Mouse (Mus musculus) ES-Bruce4 (cell line): ENCODE data around the gene Mcl1.
"Not testable (repeated sequence)": the region's sequence is repeated elsewhere in the genome, so short reads cannot be mapped to it uniquely, and the experiment has no call there.

ENCODE experiments used
- CTCF ChIP-seq: IDR thresholded peaks from one replicate; pipeline ENCODE4 v1.8.1; 2011; ENCODE audit warnings: low read depth, low read length
- POLR2A ChIP-seq: IDR thresholded peaks from one replicate; pipeline ENCODE4 v1.8.1; 2011; ENCODE audit warnings: low read length; ENCODE audit not compliant: insufficient read depth

GRCm38 (mm10) chr3:95623991-95624515 is 34.5 kb upstream of the Mcl1 start:
- not testable (repeated sequence) for TF ChIP-seq CTCF, POLR2A
